ENCODE assay signal across 8 mouse cellular contexts in the genomic region with DNA sequence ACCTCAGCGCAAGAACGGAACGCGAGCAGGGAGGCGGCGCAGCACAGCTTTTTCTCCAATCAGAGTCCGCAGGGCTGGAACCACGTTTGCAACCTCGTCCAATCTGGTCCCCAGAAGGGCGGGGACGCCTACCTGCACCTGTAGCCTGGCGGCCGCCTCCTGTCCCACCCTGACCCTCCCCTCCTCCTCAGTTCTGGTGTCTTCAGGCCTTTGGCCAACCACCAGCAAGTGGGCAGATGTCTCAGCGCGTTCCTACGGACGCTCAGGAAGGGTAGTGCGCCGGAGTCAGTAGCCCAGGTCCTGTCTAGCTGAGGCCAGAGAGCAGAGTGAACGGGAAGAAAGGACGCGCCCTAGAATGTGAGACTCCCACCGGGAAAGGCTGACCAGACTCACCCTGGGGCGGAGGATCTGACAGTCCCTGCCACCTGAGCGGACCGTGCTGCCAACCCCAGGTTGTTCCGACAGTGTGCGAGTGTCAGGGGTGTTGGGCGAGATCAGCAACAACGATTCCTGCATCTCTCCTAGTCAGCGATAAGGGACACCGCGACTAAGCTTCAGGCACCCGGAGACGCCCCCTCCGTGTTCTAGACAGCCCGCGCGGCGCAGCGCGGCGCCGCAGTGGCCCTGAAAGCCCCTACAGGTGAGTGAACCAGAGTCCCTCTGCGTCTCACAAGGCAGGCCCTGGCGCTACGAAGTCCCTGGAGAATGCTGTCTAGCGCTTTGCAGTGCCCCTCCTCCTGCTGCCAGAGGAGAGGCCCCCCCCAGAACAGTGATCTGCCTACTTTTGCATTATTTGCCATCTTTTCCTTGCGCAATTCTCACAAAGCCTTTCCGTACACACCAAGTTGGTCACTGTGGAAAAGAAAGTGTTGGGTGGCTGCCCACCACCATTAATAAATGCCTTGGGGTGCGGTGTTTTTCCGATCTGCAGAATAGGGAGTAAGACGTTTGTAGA. TPM values are rescaled to one million over a fixed set of nuclear protein-coding genes. Genes with fewer than 3 reads are reported as not detected.
DNase-seq lines count a peak whose midpoint lies in the region; ATAC-seq lines count a peak whose summit lies in the region.

No protein-coding gene starts in this region.

- under 1% methylated on average over 53 of the region's 53 CpGs for WGBS in hindbrain, embryonic 16.5 days

- no peak overlapping the region for H3K27ac ChIP-seq in hindbrain, embryonic 16.5 days (ENCODE audit: low read depth, low read length)

- intact Hi-C loops in gastrocnemius, postnatal 14 days (cut with DNase I; ENCODE audit: low total_unique reads): no loop called here

- peak overlapping the region; percentile 36 for H3K9ac ChIP-seq in hindbrain, embryonic 16.5 days (ENCODE audit: low read depth, low read length)

- H3K9me3 ChIP-seq in hindbrain, embryonic 16.5 days (ENCODE audit: control insufficient read depth, low read length): no peaks in the 10 kb centered on the region

- H3K36me3 ChIP-seq in hindbrain, embryonic 16.5 days (ENCODE audit: control insufficient read depth, insufficient read depth, low read length): no peaks in the 10 kb centered on the region

- H3K4me2 ChIP-seq in hindbrain, embryonic 16.5 days (ENCODE audit: low read length): peak overlapping the region; percentile 98

- peak; percentile 81 for DNase-seq in adrenal gland, adult 2 months
- peak; percentile 80 for DNase-seq in cerebellum, postnatal 14 days
- peak; percentile 36 for DNase-seq in gastrocnemius, postnatal 14 days
- peak; percentile 61 to 70 for DNase-seq in left cerebral cortex, adult 18-20 months (ENCODE audit: low spot score in 2 of 2)
- DNase-seq in lung, postnatal 14 days: peak; percentile 63
- peak; percentile 76 for DNase-seq in right cerebral cortex, adult 18-20 months
- DNase-seq in spleen, adult 12 weeks (ENCODE audit: low spot score): no peak

- peaks cover 11% of the 10 kb centered on the region for H3K4me1 ChIP-seq in hindbrain, embryonic 16.5 days (ENCODE audit: control insufficient read depth, insufficient read depth, low read depth, low read length)

- peak overlapping the region; percentile 49 for H3K4me3 ChIP-seq in hindbrain, embryonic 16.5 days (ENCODE audit: low read length)

- H3K27me3 ChIP-seq in hindbrain, embryonic 16.5 days (replicated peaks; ENCODE audit: control insufficient read depth, insufficient read depth, low read length): peaks cover 20% of the 10 kb centered on the region

- ATAC-seq in hindbrain, embryonic 16.5 days: peak; percentile 93

RNA-seq across cellular contexts. Expression of a gene that starts 1.3 kb away (rescaled TPM):
- 1 to 10 TPM; 2.1 to 6.2 TPM for total RNA-seq in adrenal gland, adult 2 months (2021)
- polyA plus RNA-seq in adrenal gland, adult 2 months (2012; rRNA removed): 1.4 and 3.0 TPM in 2 replicates
- 1 to 10 TPM in 1 of 2 experiments, under 1 TPM in 1; 0.60 to 1.7 TPM for total RNA-seq in gastrocnemius, postnatal 14 days (2021)
- polyA plus RNA-seq in hindbrain, embryonic 16.5 days (2015; fragmentation: Nextera tagmentation; extraction: Ambion mirVana): 1.1 and 1.5 TPM in 2 replicates
- 1 to 10 TPM; 1.3 to 3.7 TPM for total RNA-seq in left cerebral cortex, adult 18-20 months (2021)
